Mouse (Mus musculus): ENCODE results near the gene 7530416G11Rik. TPM values are rescaled to one million over a fixed set of nuclear protein-coding genes. Genes with fewer than 3 reads are reported as not detected.
A peak's percentile ranks its signal among the peaks of the same experiment; 100 is the strongest.

The 7530416G11Rik gene
- total and polyA plus RNA-seq, 3 experiments: not detected

GRCm38 (mm10) chr15:85477584-85477983 lies 25.4 kb downstream of the 7530416G11Rik start:
- peak; percentile 28 for DNase-seq (ENCODE audit: low spot score)

GRCm38 (mm10) chr15:85474697-85475096 lies 28.3 kb downstream of the 7530416G11Rik start:
- TF ChIP-seq GATA2 (IDR thresholded peaks at IDR 0.05; ENCODE audit: borderline replicate concordance, low read depth, low read length): no peak
- no peak for TF ChIP-seq CTCF (IDR thresholded peaks at IDR 0.05; ENCODE audit: low read depth, low read length)
- TF ChIP-seq GATA1 (IDR thresholded peaks at IDR 0.05; ENCODE audit: borderline replicate concordance, low read length): no peak
- no peak for TF ChIP-seq POLR2AphosphoS5 (IDR thresholded peaks at IDR 0.05; ENCODE audit: insufficient replicate concordance, low read depth, low read length)
- no peak for TF ChIP-seq TAL1 (conservative IDR thresholded peaks at IDR 0.05; ENCODE audit: low read depth, low read length)
- H3K4me1 ChIP-seq (ENCODE audit: insufficient read depth, low read depth, low read length): no peaks in the 10 kb centered on the region
- ATAC-seq (ENCODE audit: extremely low read depth, insufficient number of reproducible peaks, low FRiP score, poor library complexity, severe bottlenecking): no peak

More at GRCm38 (mm10) chr15:85477584-85477983, 25.4 kb downstream of the 7530416G11Rik start:
- TF ChIP-seq GATA2 (IDR thresholded peaks at IDR 0.05; ENCODE audit: borderline replicate concordance, low read depth, low read length): no peak
- TF ChIP-seq GATA1 (IDR thresholded peaks at IDR 0.05; ENCODE audit: borderline replicate concordance, low read length): no peak
- peak; percentile 73 for TF ChIP-seq CTCF (IDR thresholded peaks at IDR 0.05; ENCODE audit: low read depth, low read length)
- ATAC-seq (ENCODE audit: extremely low read depth, insufficient number of reproducible peaks, low FRiP score, poor library complexity, severe bottlenecking): peak; percentile 54
- Histone ChIP-seq H3K4me3 (ENCODE audit: low read depth, low read length) (no peak overlapping the region), H3K27me3 (ENCODE audit: insufficient read depth, low read length) (no peaks in the 10 kb centered on the region; the same call in 1 of the 2 replicates), H3K9me3 (replicated peaks) (no peaks in the 10 kb centered on the region), H3K36me3 (replicated peaks) (no peaks in the 10 kb centered on the region), H3K4me1 (ENCODE audit: insufficient read depth, low read depth, low read length) (no peaks in the 10 kb centered on the region)

GRCm38 (mm10) chr15:85469401-85469800 lies 33.6 kb downstream of the 7530416G11Rik start:
- no peaks in the 10 kb centered on the region for H3K27me3 ChIP-seq (ENCODE audit: insufficient read depth, low read length)
- H3K9me3 ChIP-seq (replicated peaks): no peaks in the 10 kb centered on the region
- no peak overlapping the region for H3K4me3 ChIP-seq (ENCODE audit: low read depth, low read length)
- DNase-seq (ENCODE audit: low spot score) (no peak), ATAC-seq (ENCODE audit: extremely low read depth, insufficient number of reproducible peaks, low FRiP score, poor library complexity, severe bottlenecking) (no peak)
- no peaks in the 10 kb centered on the region for H3K4me1 ChIP-seq (ENCODE audit: insufficient read depth, low read depth, low read length)
- peaks cover 43% of the 10 kb centered on the region for H3K36me3 ChIP-seq (replicated peaks)
- no peak for TF ChIP-seq TAL1 (conservative IDR thresholded peaks at IDR 0.05; ENCODE audit: low read depth, low read length)

More at GRCm38 (mm10) chr15:85474697-85475096, 28.3 kb downstream of the 7530416G11Rik start:
- Histone ChIP-seq H3K36me3 (replicated peaks) (peaks cover 2% of the 10 kb centered on the region), H3K27me3 (ENCODE audit: insufficient read depth, low read length) (no peaks in the 10 kb centered on the region), H3K4me3 (ENCODE audit: low read depth, low read length) (no peak overlapping the region), H3K9me3 (replicated peaks) (no peaks in the 10 kb centered on the region)
- DNase-seq (ENCODE audit: low spot score): no peak

GRCm38 (mm10) chr15:85466456-85467067 lies 36.5 kb downstream of the 7530416G11Rik start:
- TF ChIP-seq CTCF (IDR thresholded peaks at IDR 0.05; ENCODE audit: low read depth, low read length) (no peak), POLR2AphosphoS5 (IDR thresholded peaks at IDR 0.05; ENCODE audit: insufficient replicate concordance, low read depth, low read length) (no peak), GATA1 (IDR thresholded peaks at IDR 0.05; ENCODE audit: borderline replicate concordance, low read length) (no peak), GATA2 (IDR thresholded peaks at IDR 0.05; ENCODE audit: borderline replicate concordance, low read depth, low read length) (no peak), TAL1 (conservative IDR thresholded peaks at IDR 0.05; ENCODE audit: low read depth, low read length) (no peak)
- Histone ChIP-seq H3K4me3 (ENCODE audit: low read depth, low read length) (no peak overlapping the region), H3K36me3 (replicated peaks) (peaks cover 70% of the 10 kb centered on the region), H3K4me1 (ENCODE audit: insufficient read depth, low read depth, low read length) (no peaks in the 10 kb centered on the region), H3K9me3 (replicated peaks) (no peaks in the 10 kb centered on the region), H3K27me3 (ENCODE audit: insufficient read depth, low read length) (no peaks in the 10 kb centered on the region)
- DNase-seq (ENCODE audit: low spot score): no peak
- no peak for ATAC-seq (ENCODE audit: extremely low read depth, insufficient number of reproducible peaks, low FRiP score, poor library complexity, severe bottlenecking)

GRCm38 (mm10) chr15:85464823-85465565 lies 38.0 kb downstream of the 7530416G11Rik start:
- peaks cover 82% of the 10 kb centered on the region for H3K36me3 ChIP-seq (replicated peaks)

GRCm38 (mm10) chr15:85464190-85464589 lies 38.8 kb downstream of the 7530416G11Rik start:
- TF ChIP-seq GATA2 (IDR thresholded peaks at IDR 0.05; ENCODE audit: borderline replicate concordance, low read depth, low read length) (no peak), POLR2AphosphoS5 (IDR thresholded peaks at IDR 0.05; ENCODE audit: insufficient replicate concordance, low read depth, low read length) (no peak), TAL1 (conservative IDR thresholded peaks at IDR 0.05; ENCODE audit: low read depth, low read length) (no peak), CTCF (IDR thresholded peaks at IDR 0.05; ENCODE audit: low read depth, low read length) (no peak), GATA1 (IDR thresholded peaks at IDR 0.05; ENCODE audit: borderline replicate concordance, low read length) (no peak)
- no peaks in the 10 kb centered on the region for H3K27me3 ChIP-seq (ENCODE audit: insufficient read depth, low read length)
- no peaks in the 10 kb centered on the region for H3K9me3 ChIP-seq (replicated peaks)
- H3K4me3 ChIP-seq (ENCODE audit: low read depth, low read length): no peak overlapping the region
- ATAC-seq (ENCODE audit: extremely low read depth, insufficient number of reproducible peaks, low FRiP score, poor library complexity, severe bottlenecking) (no peak), DNase-seq (ENCODE audit: low spot score) (no peak)
- H3K4me1 ChIP-seq (ENCODE audit: insufficient read depth, low read depth, low read length): no peaks in the 10 kb centered on the region
- H3K36me3 ChIP-seq (replicated peaks): peaks cover 86% of the 10 kb centered on the region

More at GRCm38 (mm10) chr15:85464823-85465565, 38.0 kb downstream of the 7530416G11Rik start:
- no peak for TF ChIP-seq GATA2 (IDR thresholded peaks at IDR 0.05; ENCODE audit: borderline replicate concordance, low read depth, low read length)
- no peak for TF ChIP-seq GATA1 (IDR thresholded peaks at IDR 0.05; ENCODE audit: borderline replicate concordance, low read length)
- no peak for TF ChIP-seq CTCF (IDR thresholded peaks at IDR 0.05; ENCODE audit: low read depth, low read length)
- no peak for TF ChIP-seq TAL1 (conservative IDR thresholded peaks at IDR 0.05; ENCODE audit: low read depth, low read length)
- no peak for TF ChIP-seq POLR2AphosphoS5 (IDR thresholded peaks at IDR 0.05; ENCODE audit: insufficient replicate concordance, low read depth, low read length)
- DNase-seq (ENCODE audit: low spot score) (no peak), ATAC-seq (ENCODE audit: extremely low read depth, insufficient number of reproducible peaks, low FRiP score, poor library complexity, severe bottlenecking) (no peak)
- Histone ChIP-seq H3K4me3 (ENCODE audit: low read depth, low read length) (no peak overlapping the region), H3K4me1 (ENCODE audit: insufficient read depth, low read depth, low read length) (no peaks in the 10 kb centered on the region), H3K9me3 (replicated peaks) (no peaks in the 10 kb centered on the region), H3K27me3 (ENCODE audit: insufficient read depth, low read length) (no peaks in the 10 kb centered on the region)

All from G1E (cell line).